Mouse (Mus musculus): Measurements from ENCODE around the gene Pakap. TPM values are rescaled to one million over a fixed set of nuclear protein-coding genes. Genes with fewer than 3 reads are reported as not detected.
A peak's percentile ranks its signal among the peaks of the same experiment; 100 is the strongest.

Gene Pakap
- polyA plus RNA-seq, 1 experiment from 2014 or later, result 21.8 TPM

- Histone ChIP-seq H3K4me2 (replicated peaks; ENCODE audit: low read depth, low read length) (no peak overlapping the region), H3K27me3 (ENCODE audit: insufficient read depth, low read length) (no peaks in the 10 kb centered on the region), H3K4me1 (ENCODE audit: insufficient read depth, low read length) (0 out of 2 replicates have a peak, but pooled peaks cover 10% of the 10 kb centered on the region), H3K4me3 (ENCODE audit: low read length) (no peak overlapping the region), H3K9me3 (ENCODE audit: low read length) (no peaks in the 10 kb centered on the region), H3K9ac (replicated peaks; ENCODE audit: low read length) (no peak overlapping the region), H3K36me3 (ENCODE audit: insufficient read depth, low read length) (no peaks in the 10 kb centered on the region), H3K27ac (ENCODE audit: low read length) (no peak overlapping the region)
- 61% methylated on average over 6 of the region's 6 CpGs for WGBS
- no peak for ATAC-seq (ENCODE audit: low FRiP score, low TSS enrichment)
Observed at GRCm38 (mm10) chr4:57690001-57690400, 122.0 kb downstream of the Pakap start.

GRCm38 (mm10) chr4:57690805-57691204, 122.8 kb downstream of the Pakap start:
- H3K27me3 ChIP-seq (ENCODE audit: insufficient read depth, low read length), result no peaks in the 10 kb centered on the region
- H3K4me1 ChIP-seq (ENCODE audit: insufficient read depth, low read length), result 0 out of 2 replicates have a peak, but pooled peaks cover 6% of the 10 kb centered on the region
- H3K9ac ChIP-seq (replicated peaks; ENCODE audit: low read length), result no peak overlapping the region
- no peak overlapping the region for H3K4me3 ChIP-seq (ENCODE audit: low read length)
- H3K27ac ChIP-seq (ENCODE audit: low read length), result no peak overlapping the region
- WGBS, result 56% methylated on average over 1 of the region's 1 CpGs
- no peaks in the 10 kb centered on the region for H3K9me3 ChIP-seq (ENCODE audit: low read length)
- no peaks in the 10 kb centered on the region for H3K36me3 ChIP-seq (ENCODE audit: insufficient read depth, low read length)
- no peak overlapping the region for H3K4me2 ChIP-seq (replicated peaks; ENCODE audit: low read depth, low read length)
- ATAC-seq (ENCODE audit: low FRiP score, low TSS enrichment), result no peak

- H3K36me3 ChIP-seq (ENCODE audit: insufficient read depth, low read length), result no peaks in the 10 kb centered on the region
- no peak overlapping the region for H3K4me3 ChIP-seq (ENCODE audit: low read length)
- no peak overlapping the region for H3K27ac ChIP-seq (ENCODE audit: low read length)
- H3K9ac ChIP-seq (replicated peaks; ENCODE audit: low read length), result no peak overlapping the region
- H3K27me3 ChIP-seq (ENCODE audit: insufficient read depth, low read length), result no peaks in the 10 kb centered on the region
- no peaks in the 10 kb centered on the region for H3K9me3 ChIP-seq (ENCODE audit: low read length)
- H3K4me1 ChIP-seq (ENCODE audit: insufficient read depth, low read length), result no peaks in the 10 kb centered on the region
- 86% methylated on average over 5 of the region's 5 CpGs for WGBS
- H3K4me2 ChIP-seq (replicated peaks; ENCODE audit: low read depth, low read length), result no peak overlapping the region
- no peak for ATAC-seq (ENCODE audit: low FRiP score, low TSS enrichment)
Observed at GRCm38 (mm10) chr4:57694356-57695136, 126.6 kb downstream of the Pakap start.

GRCm38 (mm10) chr4:57696955-57697354, 129.0 kb downstream of the Pakap start:
- no peaks in the 10 kb centered on the region for H3K27me3 ChIP-seq (ENCODE audit: insufficient read depth, low read length)
- H3K4me2 ChIP-seq (replicated peaks; ENCODE audit: low read depth, low read length), result no peak overlapping the region
- WGBS, result 95% methylated on average over 11 of the region's 11 CpGs
- H3K27ac ChIP-seq (ENCODE audit: low read length), result no peak overlapping the region
- no peaks in the 10 kb centered on the region for H3K36me3 ChIP-seq (ENCODE audit: insufficient read depth, low read length)
- no peak overlapping the region for H3K9ac ChIP-seq (replicated peaks; ENCODE audit: low read length)
- no peak for ATAC-seq (ENCODE audit: low FRiP score, low TSS enrichment)
- no peaks in the 10 kb centered on the region for H3K4me1 ChIP-seq (ENCODE audit: insufficient read depth, low read length)
- H3K4me3 ChIP-seq (ENCODE audit: low read length), result no peak overlapping the region
- H3K9me3 ChIP-seq (ENCODE audit: low read length), result no peaks in the 10 kb centered on the region

GRCm38 (mm10) chr4:57697918-57698611, 130.1 kb downstream of the Pakap start:
- Histone ChIP-seq H3K9me3 (ENCODE audit: low read length) (no peaks in the 10 kb centered on the region), H3K27ac (ENCODE audit: low read length) (no peak overlapping the region), H3K27me3 (ENCODE audit: insufficient read depth, low read length) (no peaks in the 10 kb centered on the region), H3K36me3 (ENCODE audit: insufficient read depth, low read length) (no peaks in the 10 kb centered on the region), H3K9ac (replicated peaks; ENCODE audit: low read length) (no peak overlapping the region), H3K4me2 (replicated peaks; ENCODE audit: low read depth, low read length) (no peak overlapping the region), H3K4me1 (ENCODE audit: insufficient read depth, low read length) (no peaks in the 10 kb centered on the region), H3K4me3 (ENCODE audit: low read length) (no peak overlapping the region)
- ATAC-seq (ENCODE audit: low FRiP score, low TSS enrichment), result no peak
- WGBS, result 91% methylated on average over 12 of the region's 12 CpGs

- Histone ChIP-seq H3K27ac (ENCODE audit: low read length) (no peak overlapping the region), H3K4me2 (replicated peaks; ENCODE audit: low read depth, low read length) (no peak overlapping the region), H3K4me1 (ENCODE audit: insufficient read depth, low read length) (peaks cover 10% of the 10 kb centered on the region; the same call in 1 of the 2 replicates), H3K9me3 (ENCODE audit: low read length) (no peaks in the 10 kb centered on the region), H3K9ac (replicated peaks; ENCODE audit: low read length) (no peak overlapping the region), H3K36me3 (ENCODE audit: insufficient read depth, low read length) (no peaks in the 10 kb centered on the region), H3K4me3 (ENCODE audit: low read length) (no peak overlapping the region), H3K27me3 (ENCODE audit: insufficient read depth, low read length) (no peaks in the 10 kb centered on the region)
- 85% methylated on average over 5 of the region's 5 CpGs for WGBS
- ATAC-seq (ENCODE audit: low FRiP score, low TSS enrichment), result no peak
Observed at GRCm38 (mm10) chr4:57701576-57701975, 133.6 kb downstream of the Pakap start.

GRCm38 (mm10) chr4:57703574-57704470, 135.8 kb downstream of the Pakap start:
- peaks cover 10% of the 10 kb centered on the region; the same call in 1 of the 2 replicates for H3K4me1 ChIP-seq (ENCODE audit: insufficient read depth, low read length)
- H3K9ac ChIP-seq (replicated peaks; ENCODE audit: low read length), result no peak overlapping the region
- ATAC-seq (ENCODE audit: low FRiP score, low TSS enrichment), result peak; percentile 51
- H3K4me2 ChIP-seq (replicated peaks; ENCODE audit: low read depth, low read length), result no peak overlapping the region
- no peaks in the 10 kb centered on the region for H3K36me3 ChIP-seq (ENCODE audit: insufficient read depth, low read length)
- H3K9me3 ChIP-seq (ENCODE audit: low read length), result no peaks in the 10 kb centered on the region
- peak overlapping the region; percentile 75 for H3K27ac ChIP-seq (ENCODE audit: low read length)
- H3K27me3 ChIP-seq (ENCODE audit: insufficient read depth, low read length), result no peaks in the 10 kb centered on the region
- 55% methylated on average over 11 of the region's 11 CpGs for WGBS
- no peak overlapping the region for H3K4me3 ChIP-seq (ENCODE audit: low read length)

- ATAC-seq (ENCODE audit: low FRiP score, low TSS enrichment), result no peak
- H3K4me3 ChIP-seq (ENCODE audit: low read length), result no peak overlapping the region
- 87% methylated on average over 7 of the region's 7 CpGs for WGBS
- H3K36me3 ChIP-seq (ENCODE audit: insufficient read depth, low read length), result no peaks in the 10 kb centered on the region
- no peak overlapping the region for H3K4me2 ChIP-seq (replicated peaks; ENCODE audit: low read depth, low read length)
- H3K4me1 ChIP-seq (ENCODE audit: insufficient read depth, low read length), result peaks cover 10% of the 10 kb centered on the region; the same call in 1 of the 2 replicates
- H3K27ac ChIP-seq (ENCODE audit: low read length), result peak overlapping the region; percentile 75; the same call in 1 of the 2 replicates
- H3K27me3 ChIP-seq (ENCODE audit: insufficient read depth, low read length), result no peaks in the 10 kb centered on the region
- H3K9me3 ChIP-seq (ENCODE audit: low read length), result no peaks in the 10 kb centered on the region
- H3K9ac ChIP-seq (replicated peaks; ENCODE audit: low read length), result no peak overlapping the region
Observed at GRCm38 (mm10) chr4:57704575-57704974, 136.6 kb downstream of the Pakap start.

- Histone ChIP-seq H3K4me1 (ENCODE audit: insufficient read depth, low read length) (no peaks in the 10 kb centered on the region), H3K27me3 (ENCODE audit: insufficient read depth, low read length) (no peaks in the 10 kb centered on the region), H3K9ac (replicated peaks; ENCODE audit: low read length) (no peak overlapping the region), H3K36me3 (ENCODE audit: insufficient read depth, low read length) (no peaks in the 10 kb centered on the region), H3K9me3 (ENCODE audit: low read length) (no peaks in the 10 kb centered on the region), H3K4me2 (replicated peaks; ENCODE audit: low read depth, low read length) (no peak overlapping the region), H3K4me3 (ENCODE audit: low read length) (no peak overlapping the region), H3K27ac (ENCODE audit: low read length) (no peak overlapping the region)
- ATAC-seq (ENCODE audit: low FRiP score, low TSS enrichment), result no peak
Observed at GRCm38 (mm10) chr4:57715849-57716248, 147.9 kb downstream of the Pakap start.
